In genomic region chr8:109666616-109667015, GRCm38 (mm10) we compare ENCODE assay signal across 25 mouse cellular contexts. TPM values are rescaled to one million over a fixed set of nuclear protein-coding genes. Genes with fewer than 3 reads are reported as not detected.
A peak's percentile ranks its signal among the peaks of the same experiment; 100 is the strongest.
DNase-seq lines count a peak whose midpoint lies in the region; ATAC-seq and TF ChIP-seq lines count a peak whose summit lies in the region.
"Had no signal": no experiment of that assay in that cellular context is flagged by ENCODE, and none has a peak within 500 bp of the region (broad histone marks: within the 10 kb centered on the region; RNA-seq: fewer than 3 reads in every experiment).

No protein-coding gene starts in this region.

- no peak overlapping the region for H3K4me3 ChIP-seq in forebrain, embryonic 14.5 days (ENCODE audit: low read depth, low read length)
- no peak overlapping the region for H3K4me3 ChIP-seq in forebrain, postnatal 0 days (ENCODE audit: low read depth, low read length)
- H3K4me3 ChIP-seq in layer of hippocampus, adult 2 months: no peak overlapping the region
- no peak overlapping the region for H3K4me3 ChIP-seq in myocyte
- no peak overlapping the region for H3K4me3 ChIP-seq in kidney, embryonic 15.5 days (replicated peaks)
- H3K4me3 ChIP-seq: embryonic facial prominence, embryonic 10.5 days; embryonic facial prominence, embryonic 12.5 days; forebrain, embryonic 13.5 days had no signal

- no peak overlapping the region for H3ac ChIP-seq in myocyte (ENCODE audit: control insufficient read depth, insufficient read length)

- H3K27me3 ChIP-seq in forebrain, embryonic 14.5 days (replicated peaks; ENCODE audit: control insufficient read depth, insufficient read depth, low read length): no peaks in the 10 kb centered on the region
- H3K27me3 ChIP-seq in forebrain, postnatal 0 days (ENCODE audit: insufficient read depth, low read length): no peaks in the 10 kb centered on the region
- no peaks in the 10 kb centered on the region for H3K27me3 ChIP-seq in myocyte (ENCODE audit: control insufficient read depth, insufficient read depth, insufficient read length)
- H3K27me3 ChIP-seq in kidney, embryonic 15.5 days: no peaks in the 10 kb centered on the region
- H3K27me3 ChIP-seq: CH12.LX; embryonic facial prominence, embryonic 12.5 days; forebrain, embryonic 13.5 days; Patski had no signal

- TF ChIP-seq CTCF in forebrain, postnatal 0 days (IDR thresholded peaks at IDR 0.05; ENCODE audit: low read depth): no peak
- no peak for TF ChIP-seq CTCF in layer of hippocampus, adult 2 months (conservative IDR thresholded peaks at IDR 0.05)

- H3K9me3 ChIP-seq in forebrain, embryonic 14.5 days (replicated peaks; ENCODE audit: control insufficient read depth, low read length): no peaks in the 10 kb centered on the region
- no peaks in the 10 kb centered on the region for H3K9me3 ChIP-seq in forebrain, postnatal 0 days (ENCODE audit: low read length)
- no peaks in the 10 kb centered on the region for H3K9me3 ChIP-seq in kidney, embryonic 15.5 days (replicated peaks)
- H3K9me3 ChIP-seq: embryonic facial prominence, embryonic 10.5 days; embryonic facial prominence, embryonic 12.5 days; forebrain, embryonic 13.5 days; G1E had no signal

- peak; percentile 8 for DNase-seq in forebrain, embryonic 14.5 days (ENCODE audit: low spot score)
- DNase-seq in forebrain, postnatal 0 days: no peak
- DNase-seq in layer of hippocampus, adult 2 months (ENCODE audit: low spot score in 2 of 2): peak in 1 of 2 experiments; percentile 44
- DNase-seq in layer of hippocampus, adult 9-10 months (ENCODE audit: low spot score): no peak
- DNase-seq: adrenal gland, adult 8-10 months; adrenal gland, postnatal 14 days; adrenal gland, postnatal 36 days; B cell, adult 2 months; cerebellum, adult 11-12 months; cerebellum, adult 2 months; cerebellum, adult 9-10 months; cerebellum, postnatal 10 days; cerebellum, postnatal 25 days had no signal

- H3K27ac ChIP-seq in forebrain, embryonic 14.5 days (ENCODE audit: low read depth, low read length): no peak overlapping the region
- H3K27ac ChIP-seq in forebrain, postnatal 0 days (ENCODE audit: low read depth, low read length): no peak overlapping the region
- H3K27ac ChIP-seq in layer of hippocampus, adult 2 months: peak overlapping the region; percentile 80
- no peak overlapping the region for H3K27ac ChIP-seq in kidney, embryonic 15.5 days
- H3K27ac ChIP-seq: embryonic facial prominence, embryonic 10.5 days; embryonic facial prominence, embryonic 12.5 days; forebrain, embryonic 13.5 days had no signal

- H3K4me2 ChIP-seq in forebrain, embryonic 14.5 days (ENCODE audit: low read length): no peak overlapping the region
- H3K4me2 ChIP-seq in forebrain, postnatal 0 days (ENCODE audit: low read depth): no peak overlapping the region
- no peak overlapping the region for H3K4me2 ChIP-seq in myocyte (ENCODE audit: low read depth)
- no peak overlapping the region for H3K4me2 ChIP-seq in kidney, embryonic 15.5 days
- H3K4me2 ChIP-seq: embryonic facial prominence, embryonic 12.5 days; forebrain, embryonic 13.5 days had no signal

- ATAC-seq in forebrain, embryonic 14.5 days: no peak
- no peak for ATAC-seq in forebrain, postnatal 0 days
- ATAC-seq in kidney, embryonic 15.5 days (replicated peaks; ENCODE audit: low FRiP score): no peak
- ATAC-seq: activated CD4-positive, CD25-positive, alpha-beta regulatory T cell, adult 4 months; CD4-positive, CD25-positive, alpha-beta regulatory T cell, adult 4 months; forebrain, embryonic 13.5 days; forebrain, embryonic 16.5 days; Patski had no signal

- WGBS in forebrain, embryonic 14.5 days: 84% methylated on average over 5 of the region's 5 CpGs
- WGBS in forebrain, postnatal 0 days: 77% methylated on average over 5 of the region's 5 CpGs
- 85% methylated on average over 5 of the region's 5 CpGs for WGBS in kidney, embryonic 15.5 days

- peaks cover 46% of the 10 kb centered on the region for H3K36me3 ChIP-seq in forebrain, embryonic 14.5 days (ENCODE audit: control insufficient read depth, insufficient read depth, low read length)
- peaks cover 43% of the 10 kb centered on the region for H3K36me3 ChIP-seq in forebrain, postnatal 0 days (ENCODE audit: insufficient read depth)
- H3K36me3 ChIP-seq in myocyte (ENCODE audit: control insufficient read depth, insufficient read depth): peaks cover 28% of the 10 kb centered on the region
- peaks cover 49% of the 10 kb centered on the region for H3K36me3 ChIP-seq in kidney, embryonic 15.5 days

- TF ChIP-seq POLR2A in myocyte (IDR thresholded peaks at IDR 0.05; ENCODE audit: insufficient read length, low read depth): no peak

- no peaks in the 10 kb centered on the region for H3K79me2 ChIP-seq in myocyte (ENCODE audit: control insufficient read depth, insufficient read depth)

- no peak overlapping the region for H3K9ac ChIP-seq in forebrain, embryonic 14.5 days (ENCODE audit: low read length)
- no peak overlapping the region for H3K9ac ChIP-seq in forebrain, postnatal 0 days
- H3K9ac ChIP-seq in kidney, embryonic 15.5 days: no peak overlapping the region
- H3K9ac ChIP-seq: embryonic facial prominence, embryonic 12.5 days; forebrain, embryonic 13.5 days had no signal

- no peaks in the 10 kb centered on the region for H3K4me1 ChIP-seq in forebrain, embryonic 14.5 days (ENCODE audit: control insufficient read depth, insufficient read depth, low read length)
- H3K4me1 ChIP-seq in forebrain, postnatal 0 days (ENCODE audit: insufficient read depth): no peaks in the 10 kb centered on the region
- H3K4me1 ChIP-seq in kidney, embryonic 15.5 days: no peaks in the 10 kb centered on the region
- H3K4me1 ChIP-seq: embryonic facial prominence, embryonic 10.5 days; embryonic facial prominence, embryonic 12.5 days; forebrain, embryonic 13.5 days had no signal

TF ChIP-seq in myocyte, 11 proteins besides CTCF, POLR2A, EP300 and RAD21:
- TF ChIP-seq POLR2AphosphoS2 (IDR thresholded peaks at IDR 0.05; ENCODE audit: insufficient read length, low read depth): peak; percentile 53
- no peak for TF ChIP-seq TCF12 (IDR thresholded peaks at IDR 0.05; ENCODE audit: insufficient read depth, poor library complexity, severe bottlenecking)

RNA-seq across cellular contexts. Expression of gene Ist1, which starts 26.4 kb away (rescaled TPM):
- 172 and 187 TPM in 2 replicates for polyA plus RNA-seq in forebrain, embryonic 14.5 days (2014; fragmentation: Nextera tagmentation; extraction: Ambion mirVana)
- 126 and 139 TPM in 2 replicates for total RNA-seq in forebrain, postnatal 0 days (2014; rRNA removed)
- polyA plus RNA-seq in forebrain, postnatal 0 days (2015; fragmentation: Nextera tagmentation; extraction: Ambion mirVana): 89.3 and 110 TPM in 2 replicates
- total RNA-seq in layer of hippocampus, adult 2 months (2021): 10 to 100 TPM; 87.0 to 94.9 TPM
- 44.1 TPM for polyA plus RNA-seq in myocyte (2012; fragmentation: generic; extraction: Trizol)
- 136 and 141 TPM in 2 replicates for polyA plus RNA-seq in kidney, embryonic 15.5 days (2015; fragmentation: Nextera tagmentation; extraction: Ambion mirVana)

RNA-seq across cellular contexts. Expression of gene Zfp821, which starts 38.7 kb away (rescaled TPM):
- 73.9 and 76.2 TPM in 2 replicates for polyA plus RNA-seq in forebrain, embryonic 14.5 days (2014; fragmentation: Nextera tagmentation; extraction: Ambion mirVana)
- total RNA-seq in forebrain, postnatal 0 days (2014; rRNA removed): 87.6 and 92.1 TPM in 2 replicates
- 57.8 and 67.0 TPM in 2 replicates for polyA plus RNA-seq in forebrain, postnatal 0 days (2015; fragmentation: Nextera tagmentation; extraction: Ambion mirVana)
- 10 to 100 TPM; 47.0 to 47.6 TPM for total RNA-seq in layer of hippocampus, adult 2 months (2021)
- 10.7 TPM for polyA plus RNA-seq in myocyte (2012; fragmentation: generic; extraction: Trizol)
- 28.1 and 31.6 TPM in 2 replicates for polyA plus RNA-seq in kidney, embryonic 15.5 days (2015; fragmentation: Nextera tagmentation; extraction: Ambion mirVana)

RNA-seq across cellular contexts. Expression of gene Pkd1l3, which starts 52.3 kb away (rescaled TPM):
- polyA plus RNA-seq in forebrain, embryonic 14.5 days (2014; fragmentation: Nextera tagmentation; extraction: Ambion mirVana): 0.11 TPM in 1 of 2 replicates, not detected in the other
- total RNA-seq in forebrain, postnatal 0 days (2014; rRNA removed): 0.24 TPM in 1 of 2 replicates, not detected in the other
- 0.21 TPM in 1 of 2 replicates, not detected in the other for polyA plus RNA-seq in forebrain, postnatal 0 days (2015; fragmentation: Nextera tagmentation; extraction: Ambion mirVana)
- 1 to 10 TPM; 2.3 to 2.8 TPM for total RNA-seq in layer of hippocampus, adult 2 months (2021)
- polyA plus RNA-seq in myocyte (2012; fragmentation: generic; extraction: Trizol): 0.14 TPM
- 0.09 and 0.14 TPM in 2 replicates for polyA plus RNA-seq in kidney, embryonic 15.5 days (2015; fragmentation: Nextera tagmentation; extraction: Ambion mirVana)
- polyA plus RNA-seq: embryonic facial prominence, embryonic 14.5 days had no signal

RNA-seq across cellular contexts. Expression of gene Dhodh, which starts 58.1 kb away (rescaled TPM):
- 33.4 and 34.8 TPM in 2 replicates for polyA plus RNA-seq in forebrain, embryonic 14.5 days (2014; fragmentation: Nextera tagmentation; extraction: Ambion mirVana)
- total RNA-seq in forebrain, postnatal 0 days (2014; rRNA removed): 26.1 and 26.4 TPM in 2 replicates
- 27.7 and 27.9 TPM in 2 replicates for polyA plus RNA-seq in forebrain, postnatal 0 days (2015; fragmentation: Nextera tagmentation; extraction: Ambion mirVana)
- total RNA-seq in layer of hippocampus, adult 2 months (2021): 10 to 100 TPM; 25.6 to 25.9 TPM
- 16.7 TPM for polyA plus RNA-seq in myocyte (2012; fragmentation: generic; extraction: Trizol)
- 42.0 and 50.2 TPM in 2 replicates for polyA plus RNA-seq in kidney, embryonic 15.5 days (2015; fragmentation: Nextera tagmentation; extraction: Ambion mirVana)
